Mouse (Mus musculus): Measurements from ENCODE around the gene Kazald1.

- TF ChIP-seq CTCF (IDR thresholded peaks at IDR 0.05; ENCODE audit: extremely low read depth, insufficient read depth, low read length): peak; percentile 84
- no peak for TF ChIP-seq POLR2A (IDR thresholded peaks at IDR 0.05; ENCODE audit: extremely low read depth, insufficient read depth, low read length)
Measured at GRCm38 (mm10) chr19:45073871-45074542, 1.0 kb upstream of the Kazald1 start.

All from cortical plate, adult 2 months (tissue).